Mouse (Mus musculus) megakaryocyte, embryonic 14.5 days (primary cell): ENCODE measurements around the gene Itgb2l.

Experiments
- FLI1 ChIP-seq: IDR thresholded peaks from 2 replicates; pipeline ENCODE4 v1.6.1; 2012; ENCODE audit warnings: low read length, inconsistent platforms, mixed read lengths
- GATA1 ChIP-seq: IDR thresholded peaks from 3 replicates; pipeline ENCODE4 v1.6.1; 2012; ENCODE audit warnings: mixed read lengths, low read length, inconsistent platforms, borderline replicate concordance

DNA sequence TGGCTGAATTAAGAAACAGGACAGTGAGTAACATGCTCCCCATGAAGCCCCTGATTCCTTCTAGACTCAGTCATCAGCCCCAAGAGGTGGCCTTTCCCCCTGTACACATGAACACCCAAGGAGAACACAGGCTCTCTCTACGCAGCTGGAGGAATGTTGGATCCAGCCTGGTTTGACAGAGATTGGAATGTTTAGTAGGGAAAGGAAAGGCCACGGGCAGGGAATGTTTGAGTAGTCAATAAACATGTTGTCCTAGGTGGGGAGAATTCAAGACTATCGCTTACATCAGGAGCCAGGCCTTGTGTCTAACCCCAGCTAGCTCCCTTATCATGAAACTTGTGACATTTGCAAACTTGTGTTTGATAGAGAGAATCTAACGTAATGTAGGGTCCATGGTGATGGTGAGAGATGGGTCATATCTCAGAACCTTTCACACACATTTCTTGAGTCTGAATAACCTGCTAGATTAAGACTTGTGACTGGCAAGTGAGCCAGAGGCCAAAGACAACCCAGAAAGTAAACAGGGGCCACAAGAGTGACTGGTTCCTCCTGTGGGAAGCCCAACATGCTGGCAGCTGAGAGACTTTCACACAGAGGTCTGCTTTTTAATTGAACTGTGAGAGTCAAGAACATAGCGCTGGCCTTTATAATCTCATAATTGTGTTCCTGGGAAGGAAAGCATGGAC lies 60.8 kb downstream of the Itgb2l start:
- TF ChIP-seq GATA1 = no peak
- TF ChIP-seq FLI1 = no peak
